Mouse (Mus musculus): Measurements from ENCODE around the gene Lrrc28. TPM values are rescaled to one million over a fixed set of nuclear protein-coding genes. Genes with fewer than 3 reads are reported as not detected.

Lrrc28 gene
- total RNA-seq, 2 experiments from 2014 or later: 36.9 to 38.1 TPM

- intact Hi-C loops (cut with DNase I): no loop called here
- no peak for TF ChIP-seq CTCF (IDR thresholded peaks at IDR 0.05)
- Histone ChIP-seq H3K27ac (no peak overlapping the region), H3K4me3 (no peak overlapping the region)
- DNase-seq (ENCODE audit: extremely low spot score in 1 of 2, low spot score in 2 of 2): no peak
Measured at GRCm38 (mm10) chr7:67642955-67643354, 2.1 kb downstream of the Lrrc28 start.

DNA sequence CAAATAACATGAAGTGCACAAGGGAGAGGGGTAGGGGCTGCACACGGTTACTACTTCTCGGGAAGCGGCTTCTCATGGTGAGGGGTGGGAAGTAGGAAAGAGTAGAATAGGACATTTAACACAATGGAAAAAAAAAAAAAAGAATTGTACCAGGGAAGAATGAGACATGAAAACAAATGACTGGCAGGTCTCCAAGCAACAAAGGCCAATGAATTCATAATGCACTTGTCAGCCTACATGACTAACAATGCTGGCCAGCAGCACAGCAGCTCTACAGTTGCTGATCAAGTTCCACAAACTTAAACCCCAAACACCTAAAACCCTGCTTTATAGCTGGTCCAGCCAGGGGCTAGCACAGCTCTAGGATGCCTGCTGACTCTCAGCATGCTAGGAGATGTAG lies 6.1 kb downstream of the Lrrc28 start:
- DNase-seq (ENCODE audit: extremely low spot score in 1 of 2, low spot score in 2 of 2): no peak

GRCm38 (mm10) chr7:67636161-67636560 lies 8.9 kb downstream of the Lrrc28 start:
- intact Hi-C loops (cut with DNase I): loop anchor here (5.0 kb wide), 1 partner anchor 924 kb away; no protein-coding TSS in a partner anchor
- DNase-seq (ENCODE audit: extremely low spot score in 1 of 2, low spot score in 2 of 2): no peak
- H3K27ac ChIP-seq: no peak overlapping the region
- TF ChIP-seq CTCF (IDR thresholded peaks at IDR 0.05): no peak
- no peak overlapping the region for H3K4me3 ChIP-seq

More for the DNA sequence above, 6.1 kb downstream of the Lrrc28 start:
- TF ChIP-seq CTCF (IDR thresholded peaks at IDR 0.05): no peak
- H3K4me3 ChIP-seq: no peak overlapping the region
- intact Hi-C loops (cut with DNase I): loop anchor here (5.0 kb wide), 1 partner anchor 927 kb away; no protein-coding TSS in a partner anchor
- H3K27ac ChIP-seq: no peak overlapping the region

GRCm38 (mm10) chr7:67634210-67634609 lies 10.9 kb downstream of the Lrrc28 start:
- intact Hi-C loops (cut with DNase I): loop anchor here (5.0 kb wide), 1 partner anchor 792 kb away; no protein-coding TSS in a partner anchor
- no peak for TF ChIP-seq CTCF (IDR thresholded peaks at IDR 0.05)

GRCm38 (mm10) chr7:67632380-67632779 lies 12.7 kb downstream of the Lrrc28 start:
- intact Hi-C loops (cut with DNase I): loop anchor here (5.0 kb wide), 1 partner anchor 790 kb away; no protein-coding TSS in a partner anchor
- Histone ChIP-seq H3K27ac (no peak overlapping the region), H3K4me3 (no peak overlapping the region)
- no peak for DNase-seq (ENCODE audit: extremely low spot score in 1 of 2, low spot score in 2 of 2)
- peak; percentile 44 for TF ChIP-seq CTCF (IDR thresholded peaks at IDR 0.05)

More at GRCm38 (mm10) chr7:67634210-67634609, 10.9 kb downstream of the Lrrc28 start:
- no peak for DNase-seq (ENCODE audit: extremely low spot score in 1 of 2, low spot score in 2 of 2)
- Histone ChIP-seq H3K4me3 (no peak overlapping the region), H3K27ac (no peak overlapping the region)

- peak; percentile 72 to 77 for DNase-seq (ENCODE audit: extremely low spot score in 1 of 2, low spot score in 2 of 2)
- no peak overlapping the region for H3K4me3 ChIP-seq
- intact Hi-C loops (cut with DNase I): loop anchor here (1.0 to 5.0 kb wide), 3 partner anchors 388 to 789 kb away; no protein-coding TSS in a partner anchor
- no peak overlapping the region for H3K27ac ChIP-seq
- no peak; the same call in none of the 2 replicates for TF ChIP-seq CTCF (IDR thresholded peaks at IDR 0.05)
Measured at GRCm38 (mm10) chr7:67630817-67631216, 14.3 kb downstream of the Lrrc28 start.

DNA sequence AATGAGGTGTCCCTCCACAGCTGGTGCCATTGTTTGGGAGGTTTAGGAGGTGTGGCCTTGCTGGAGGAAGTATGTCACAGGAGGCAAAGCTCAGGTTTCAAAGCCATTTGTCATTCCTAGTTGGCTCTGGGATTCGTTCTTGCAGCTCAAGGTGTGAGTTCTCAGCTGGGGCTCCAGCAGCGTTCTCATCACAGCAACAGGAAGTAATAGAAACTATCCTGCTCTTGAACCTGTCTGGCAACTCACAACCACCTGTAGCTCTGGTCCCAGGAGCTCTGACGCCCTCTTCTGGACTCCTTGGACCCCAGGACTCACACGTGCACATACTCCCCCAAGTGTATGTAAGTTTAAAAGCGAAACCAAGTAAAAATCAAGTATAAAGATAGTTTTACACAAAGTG lies 15.4 kb downstream of the Lrrc28 start:
- intact Hi-C loops (cut with DNase I): loop anchor here (2.0 to 5.0 kb wide), 4 partner anchors 82 to 787 kb away; partner anchors contain the start of gene Mef2a
- no peak overlapping the region for H3K4me3 ChIP-seq

GRCm38 (mm10) chr7:67626671-67627070 lies 18.4 kb downstream of the Lrrc28 start:
- H3K27ac ChIP-seq: no peak overlapping the region
- intact Hi-C loops (cut with DNase I): loop anchor here (5.0 kb wide), 2 partner anchors 79 to 254 kb away; partner anchors contain the start of gene Mef2a

More for the DNA sequence above, 15.4 kb downstream of the Lrrc28 start:
- no peak for DNase-seq (ENCODE audit: extremely low spot score in 1 of 2, low spot score in 2 of 2)
- TF ChIP-seq CTCF (IDR thresholded peaks at IDR 0.05): no peak
- H3K27ac ChIP-seq: no peak overlapping the region

DNA sequence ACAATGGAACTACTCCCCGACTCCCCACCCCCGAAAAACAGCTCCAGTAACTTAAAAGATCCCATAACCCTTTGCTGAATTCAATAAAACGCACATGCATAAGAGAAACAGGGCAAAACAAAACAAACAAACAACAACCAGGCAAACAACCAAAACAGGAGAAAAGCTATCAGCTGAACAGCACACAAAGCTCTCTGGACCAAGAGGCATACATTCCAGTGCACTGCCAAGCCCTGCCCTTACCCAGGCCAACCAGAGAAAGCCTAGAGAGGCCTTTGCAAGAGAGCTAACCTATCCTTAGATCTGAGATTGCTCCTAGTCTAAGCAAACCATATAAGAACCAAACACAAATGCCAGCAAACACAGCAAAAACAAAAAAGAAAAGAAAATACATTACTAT lies 22.9 kb downstream of the Lrrc28 start:
- intact Hi-C loops (cut with DNase I): no loop called here
- no peak for TF ChIP-seq CTCF (IDR thresholded peaks at IDR 0.05)

More at GRCm38 (mm10) chr7:67626671-67627070, 18.4 kb downstream of the Lrrc28 start:
- H3K4me3 ChIP-seq: no peak overlapping the region
- TF ChIP-seq CTCF (IDR thresholded peaks at IDR 0.05): no peak
- no peak for DNase-seq (ENCODE audit: extremely low spot score in 1 of 2, low spot score in 2 of 2)

GRCm38 (mm10) chr7:67619836-67620235 lies 25.2 kb downstream of the Lrrc28 start:
- H3K27ac ChIP-seq: no peak overlapping the region
- no peak for DNase-seq (ENCODE audit: extremely low spot score in 1 of 2, low spot score in 2 of 2)
- intact Hi-C loops (cut with DNase I): loop anchor here (5.0 kb wide), 1 partner anchor 53 kb away; no protein-coding TSS in a partner anchor

More for the DNA sequence above, 22.9 kb downstream of the Lrrc28 start:
- no peak for DNase-seq (ENCODE audit: extremely low spot score in 1 of 2, low spot score in 2 of 2)
- H3K4me3 ChIP-seq: no peak overlapping the region
- H3K27ac ChIP-seq: no peak overlapping the region

GRCm38 (mm10) chr7:67618316-67618715 lies 26.8 kb downstream of the Lrrc28 start:
- TF ChIP-seq CTCF (IDR thresholded peaks at IDR 0.05): no peak
- Histone ChIP-seq H3K27ac (no peak overlapping the region), H3K4me3 (no peak overlapping the region)
- DNase-seq (ENCODE audit: extremely low spot score in 1 of 2, low spot score in 2 of 2): no peak
- intact Hi-C loops (cut with DNase I): loop anchor here (5.0 kb wide), 1 partner anchor 51 kb away; no protein-coding TSS in a partner anchor

More at GRCm38 (mm10) chr7:67619836-67620235, 25.2 kb downstream of the Lrrc28 start:
- H3K4me3 ChIP-seq: no peak overlapping the region
- TF ChIP-seq CTCF (IDR thresholded peaks at IDR 0.05): peak; percentile 56

DNA sequence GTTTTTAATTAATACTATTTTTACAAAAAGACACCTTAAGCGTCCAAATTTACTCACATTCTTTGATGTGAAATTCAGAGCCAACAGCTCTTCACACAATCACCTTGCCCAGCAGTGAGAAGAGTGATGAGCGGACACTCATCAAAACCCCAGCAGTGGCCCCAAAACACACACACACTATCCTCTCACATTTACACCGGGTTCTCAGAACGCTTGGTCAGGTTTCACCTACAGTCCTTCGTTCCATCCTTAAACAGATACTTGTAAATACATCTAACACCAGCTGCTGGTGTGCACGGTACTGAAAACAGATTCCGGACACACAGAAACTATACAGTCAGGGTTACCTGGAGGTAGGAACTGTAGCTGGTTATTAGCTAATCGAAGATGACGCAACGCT lies 27.4 kb downstream of the Lrrc28 start:
- Histone ChIP-seq H3K4me3 (no peak overlapping the region), H3K27ac (no peak overlapping the region)
- TF ChIP-seq CTCF (IDR thresholded peaks at IDR 0.05): no peak
- no peak for DNase-seq (ENCODE audit: extremely low spot score in 1 of 2, low spot score in 2 of 2)
- intact Hi-C loops (cut with DNase I): loop anchor here (5.0 kb wide), 1 partner anchor 50 kb away; no protein-coding TSS in a partner anchor
